Mouse (Mus musculus): ENCODE data around the gene St3gal3.

GRCm38 (mm10) chr4:117947493-117947892 is 187.2 kb downstream of the St3gal3 start:
- TF ChIP-seq EP300 (IDR thresholded peaks at IDR 0.05; ENCODE audit: low read depth) (no peak), CTCF (IDR thresholded peaks at IDR 0.05; ENCODE audit: low read depth) (no peak)
